Mouse (Mus musculus) mesoderm, embryonic 11.5 days (tissue): ENCODE data around the gene Rraga.

Experiments used
- DNase-seq: peaks from one replicate; pipeline ENCODE4 v3.0.0-alpha.2; 2012; ENCODE audit warnings: low read depth, low spot score

Rraga gene

DNA sequence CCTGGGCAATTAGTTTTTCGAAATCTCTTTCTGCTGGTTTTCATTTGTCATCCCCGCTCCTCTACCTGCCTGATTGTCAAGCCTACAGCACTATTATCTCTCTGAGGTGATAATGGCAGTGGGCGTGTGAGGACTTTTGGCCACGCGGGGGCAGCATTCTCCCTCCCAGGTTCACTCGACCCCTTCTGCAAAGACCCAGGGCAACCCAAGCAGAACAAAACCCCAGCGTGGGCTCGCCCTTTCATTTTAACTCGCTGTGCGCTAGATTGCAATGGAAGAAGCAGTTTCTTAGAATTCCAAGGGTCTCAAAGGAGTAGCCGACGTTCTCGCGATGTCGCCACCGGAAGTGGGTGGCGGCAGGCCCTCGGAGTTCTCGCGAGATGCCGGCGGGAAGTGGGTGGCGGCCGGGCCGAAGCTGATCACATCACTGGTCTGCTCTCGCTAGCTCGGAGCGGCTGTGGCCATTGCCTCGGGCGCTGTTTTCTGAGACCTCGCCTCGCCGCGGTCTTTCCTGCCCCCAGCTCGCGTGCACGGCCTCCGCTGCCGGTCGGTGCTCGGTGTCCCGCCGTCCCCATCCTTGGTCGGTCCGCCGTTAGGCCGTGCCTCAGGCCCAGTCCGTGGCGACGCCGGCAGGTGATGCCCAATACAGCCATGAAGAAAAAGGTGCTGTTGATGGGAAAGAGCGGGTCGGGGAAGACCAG, at the start of gene Rraga:
Gene Rraga (plus strand): TSS at position 386 of the 701 bp plus-strand sequence.
- peak; percentile 97 for DNase-seq

DNA sequence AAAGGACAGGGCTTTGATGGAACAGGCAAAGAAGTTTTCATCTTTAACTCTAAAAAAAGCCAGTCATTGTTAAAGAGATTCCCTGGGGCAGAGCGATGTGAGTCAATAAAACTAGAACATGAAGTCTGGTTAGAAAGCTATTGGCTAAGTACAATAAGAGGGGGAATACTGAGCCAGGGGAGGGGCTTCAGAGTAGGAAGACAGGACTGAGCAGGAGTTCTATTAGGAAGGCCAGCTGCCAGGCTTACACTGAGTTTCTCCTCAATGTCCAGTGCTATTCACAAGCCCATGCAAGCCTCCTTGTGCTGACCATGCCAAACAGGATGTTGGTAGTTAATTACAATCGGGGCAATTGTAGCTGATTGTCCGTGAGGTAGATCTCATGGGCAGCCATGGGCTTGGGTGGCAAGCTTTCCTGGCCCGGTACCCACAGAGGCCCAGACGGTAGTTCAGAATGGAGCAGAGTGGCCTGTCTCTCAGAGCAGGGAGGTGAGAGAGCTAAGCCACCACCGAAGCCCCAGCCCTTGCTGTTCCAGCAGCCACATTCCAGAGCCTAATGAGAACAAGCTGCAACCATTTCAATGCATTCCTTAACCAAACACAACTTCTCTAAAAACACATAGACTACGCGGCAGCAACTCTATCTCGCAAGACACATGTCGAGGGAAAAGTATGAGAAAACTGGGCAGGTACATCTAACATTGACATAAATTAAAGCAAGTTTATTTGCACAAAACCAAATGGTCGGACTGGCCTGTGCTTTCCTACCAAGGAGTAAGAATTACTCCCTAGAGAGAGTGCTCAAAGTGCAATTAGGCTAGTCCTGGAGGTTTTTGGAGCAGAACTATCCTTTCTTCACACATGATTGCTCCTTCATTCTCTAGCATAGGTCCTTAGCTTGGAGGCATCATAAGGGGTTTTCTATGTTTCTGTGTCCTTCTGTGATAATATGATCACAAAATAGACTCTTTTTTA, 48.0 kb upstream of the Rraga start:
- DNase-seq, result peak; percentile 68

DNA sequence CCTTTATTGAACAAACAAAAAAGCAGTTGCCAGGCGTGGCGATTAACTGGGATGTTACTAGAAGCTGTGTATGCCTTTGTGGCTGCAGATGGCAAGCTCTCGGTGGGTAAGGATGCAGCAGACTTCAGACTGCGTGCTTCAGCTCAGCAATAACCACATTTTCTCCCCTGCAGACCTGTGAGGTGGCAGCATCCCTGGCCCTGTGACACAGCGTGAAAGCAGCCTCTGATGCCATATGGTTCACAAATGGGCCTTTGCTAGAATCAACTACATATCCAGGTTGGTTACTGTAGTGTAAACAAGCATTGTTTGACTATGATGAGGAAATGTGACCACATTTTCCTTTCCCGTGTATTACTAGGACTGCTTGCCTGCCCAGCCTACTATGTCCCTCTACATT, 46.3 kb upstream of the Rraga start:
- no peak for DNase-seq

DNA sequence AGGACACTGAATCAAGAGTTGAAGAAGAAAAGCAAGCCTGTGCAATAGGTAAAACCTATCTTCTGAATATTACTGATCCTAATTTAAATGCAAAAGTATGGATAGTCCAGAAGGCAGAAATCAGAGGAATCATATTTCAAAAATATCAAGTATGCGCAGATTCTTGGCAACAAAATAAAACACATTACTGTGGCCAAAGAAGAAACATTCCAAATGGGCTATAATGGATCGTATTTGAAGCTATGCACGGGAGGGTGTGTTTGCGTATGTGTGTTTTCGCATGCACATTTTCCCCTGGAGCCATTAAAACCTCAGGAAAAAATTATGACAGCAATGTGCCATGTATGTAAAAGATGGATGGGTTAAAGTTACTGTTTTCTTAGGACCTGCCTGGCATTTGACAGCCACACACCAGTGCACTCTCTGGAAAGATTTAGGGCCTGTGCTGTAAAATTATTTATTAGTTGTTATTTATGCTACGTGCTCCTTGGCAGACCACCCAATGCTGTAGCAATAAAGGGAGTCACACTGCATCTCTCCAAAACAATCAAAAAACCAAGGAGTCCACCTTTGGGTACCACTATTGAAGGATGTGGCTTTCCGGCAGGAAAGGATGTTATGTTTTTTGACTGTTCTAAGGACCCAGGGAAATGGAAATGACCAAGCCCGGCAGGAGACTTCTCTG, 41.9 kb upstream of the Rraga start:
- no peak for DNase-seq

DNA sequence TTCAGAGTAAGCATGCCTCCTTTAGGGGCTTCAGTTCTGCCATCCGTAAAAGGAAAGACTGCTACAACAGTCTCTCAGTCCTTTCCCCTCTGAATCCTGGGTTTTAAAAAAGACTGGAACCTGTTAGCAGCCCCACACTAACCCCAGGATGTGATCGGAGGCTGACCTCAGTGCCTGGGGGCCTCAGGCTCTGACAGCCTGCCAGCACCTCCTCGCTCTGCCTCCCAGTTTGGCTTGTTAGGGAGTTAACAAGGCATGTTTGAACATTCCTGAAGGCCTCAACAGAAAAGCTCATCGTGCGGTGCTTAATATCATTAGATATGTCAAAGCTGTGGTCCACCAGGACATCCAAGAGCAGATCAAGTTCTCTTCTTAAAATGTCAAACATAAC, 41.4 kb upstream of the Rraga start:
- no peak for DNase-seq

DNA sequence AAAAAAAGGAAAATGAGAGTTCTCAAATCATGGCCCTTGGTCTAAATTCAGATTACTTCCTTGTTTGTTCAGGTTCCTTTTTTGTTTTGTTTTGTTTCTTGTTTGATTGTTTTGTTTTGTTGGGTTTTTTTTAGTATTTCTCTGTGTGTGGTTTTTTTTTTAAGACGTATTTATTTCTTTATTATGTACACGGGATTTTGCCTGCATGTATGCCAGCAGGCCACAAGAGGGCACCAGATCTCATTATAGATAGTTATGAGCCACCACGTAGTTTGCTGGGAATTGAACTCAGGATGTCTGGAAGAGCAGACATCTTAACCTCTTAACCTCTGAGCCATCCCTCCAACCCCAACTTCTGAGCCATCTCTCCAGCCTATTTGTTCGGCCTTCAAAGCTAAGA, 37.5 kb upstream of the Rraga start:
- peak; percentile 47 for DNase-seq

DNA sequence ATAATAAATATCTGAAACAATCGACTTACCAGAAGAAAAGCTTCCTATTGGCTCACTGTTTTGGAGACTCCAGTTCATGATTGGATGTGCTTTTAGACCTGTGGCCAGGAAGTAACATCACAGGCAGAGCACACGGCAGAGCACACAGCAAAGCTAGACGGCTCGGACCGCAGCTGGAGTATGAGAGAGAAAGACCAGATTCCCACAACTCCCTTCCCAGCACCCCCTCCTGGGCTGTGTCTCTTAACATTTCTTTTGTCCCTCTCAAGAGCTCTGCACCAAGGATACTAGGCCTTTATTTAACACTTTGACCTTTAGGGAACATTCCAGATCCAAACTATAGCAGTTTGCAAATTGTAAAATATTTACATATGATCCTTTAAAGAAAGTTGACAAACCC, 36.5 kb upstream of the Rraga start:
- DNase-seq, result no peak

DNA sequence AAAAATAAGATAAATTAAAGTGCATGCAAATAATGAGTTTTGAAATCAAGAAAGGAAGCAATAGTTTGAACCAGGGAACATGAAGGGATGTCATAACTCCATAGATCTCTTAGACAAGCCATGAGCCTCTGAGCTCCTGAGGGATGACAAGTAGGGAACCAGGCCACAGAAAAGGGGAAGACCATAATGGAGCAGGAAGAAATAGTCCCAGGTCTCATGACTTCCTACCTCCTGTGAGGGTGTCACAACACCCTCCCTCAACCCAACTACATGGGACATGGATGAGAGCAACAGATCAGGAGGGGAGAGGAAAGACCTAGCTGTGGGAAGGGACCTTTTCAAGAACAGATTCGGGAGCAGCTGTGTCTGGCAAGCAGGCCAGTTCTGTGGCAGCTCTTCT, 33.9 kb upstream of the Rraga start:
- DNase-seq, result no peak

DNA sequence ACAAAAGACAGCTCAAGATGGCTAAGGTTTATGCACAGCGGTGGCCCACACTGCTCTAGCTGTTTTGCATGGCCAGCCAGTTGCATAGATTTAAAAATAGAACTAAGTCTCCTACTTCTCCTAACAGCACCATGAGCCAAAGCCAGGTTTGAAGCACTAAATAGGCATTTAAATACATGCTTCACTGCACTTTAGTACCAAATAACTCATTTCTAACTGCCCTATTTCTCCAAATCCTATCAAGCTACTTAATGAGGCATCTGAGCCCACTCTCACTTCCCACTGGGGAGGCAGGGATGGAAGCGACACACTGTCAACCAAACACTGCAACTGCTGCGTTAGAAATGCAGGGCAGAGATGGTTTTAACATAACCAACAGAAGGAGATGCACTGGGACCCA, 31.5 kb upstream of the Rraga start:
- DNase-seq, result no peak

DNA sequence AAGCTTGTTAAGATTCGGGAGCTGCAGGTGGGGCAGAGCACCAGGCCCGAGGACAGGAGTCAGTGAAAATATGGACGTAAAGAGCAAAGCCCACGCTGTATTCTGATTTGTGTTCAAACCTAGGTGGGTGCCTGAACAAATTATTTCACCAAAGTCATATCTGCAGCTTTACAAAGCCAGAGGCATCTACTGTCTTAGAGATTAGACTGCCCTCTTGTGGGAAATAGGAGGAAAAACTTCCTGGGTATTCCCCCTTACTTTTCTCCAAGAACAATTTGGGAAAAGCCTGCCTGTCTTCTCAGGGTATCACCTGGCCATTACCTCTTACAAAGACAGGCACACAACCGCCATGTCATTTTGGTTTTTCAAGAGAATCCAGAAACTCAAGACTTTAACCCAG, 29.9 kb upstream of the Rraga start:
- DNase-seq, result peak; percentile 30

DNA sequence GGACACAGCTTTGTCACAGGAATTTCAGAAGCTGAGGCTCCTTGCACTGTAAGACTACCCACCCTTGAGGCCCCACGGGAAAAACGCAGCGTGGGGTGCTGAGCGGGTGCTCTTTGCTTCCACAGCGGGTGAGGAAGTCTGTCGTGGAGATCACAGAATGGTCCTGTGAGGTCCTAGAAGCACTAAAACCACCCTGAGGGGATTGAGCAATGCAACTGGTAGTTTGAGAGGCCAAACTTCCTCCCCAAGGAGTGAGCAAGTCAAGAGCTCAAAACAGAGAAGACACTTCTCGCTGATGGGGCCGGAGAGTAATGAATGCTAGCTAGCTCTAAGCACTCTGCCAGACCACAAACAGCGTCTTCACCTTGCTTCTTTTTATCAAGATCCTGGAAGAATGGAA, 27.1 kb upstream of the Rraga start:
- DNase-seq, result no peak

DNA sequence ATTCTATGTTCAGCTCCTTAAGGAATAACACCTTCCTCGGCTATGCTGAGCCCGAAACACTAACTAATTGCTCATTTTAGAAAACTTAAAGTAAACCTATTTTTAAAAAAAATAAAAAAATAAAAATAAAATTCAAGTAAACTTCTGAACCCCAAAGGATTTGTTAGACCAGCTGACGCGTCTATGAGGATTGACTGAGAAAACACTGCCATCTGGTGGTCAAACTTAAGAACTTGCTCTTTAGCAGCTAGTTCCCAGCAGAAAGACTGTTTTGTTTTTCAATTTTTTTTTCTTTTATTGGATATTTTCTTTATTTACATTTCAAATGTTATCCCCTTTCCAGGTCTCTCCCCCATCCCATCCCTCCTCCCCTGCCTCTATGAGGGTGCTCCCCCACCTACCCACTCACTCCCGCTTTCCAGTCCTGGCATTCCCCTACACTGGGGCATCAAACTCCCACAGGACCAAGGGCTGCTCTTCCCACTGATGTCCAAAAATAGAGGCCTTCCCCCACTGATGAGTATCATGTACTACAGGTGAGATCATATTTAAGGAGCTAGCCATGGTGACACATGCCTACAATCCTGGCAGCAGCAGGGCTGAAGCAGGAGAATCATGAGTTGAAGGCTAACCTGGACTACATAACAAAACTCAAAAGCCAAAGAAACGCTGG, 20.3 kb upstream of the Rraga start:
- peak; percentile 54 for DNase-seq

DNA sequence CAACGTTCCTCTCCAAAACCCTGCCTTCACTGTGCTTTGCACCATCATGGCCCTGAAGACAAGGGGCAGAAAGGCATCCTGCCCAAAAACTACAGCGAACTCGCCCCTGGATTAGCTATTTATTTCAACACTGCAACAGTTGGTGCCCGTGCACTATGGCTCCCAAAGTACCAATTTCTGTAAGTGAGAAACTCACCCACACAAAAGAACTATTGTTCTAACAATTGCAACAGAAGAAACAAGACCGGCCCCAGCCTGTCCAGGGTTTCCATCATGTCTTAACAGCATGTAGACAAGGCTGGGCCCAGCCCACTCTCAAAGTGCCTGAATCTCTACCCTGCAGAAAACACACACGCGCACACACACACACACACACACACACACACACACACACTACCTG, 18.1 kb upstream of the Rraga start:
- DNase-seq, result no peak

DNA sequence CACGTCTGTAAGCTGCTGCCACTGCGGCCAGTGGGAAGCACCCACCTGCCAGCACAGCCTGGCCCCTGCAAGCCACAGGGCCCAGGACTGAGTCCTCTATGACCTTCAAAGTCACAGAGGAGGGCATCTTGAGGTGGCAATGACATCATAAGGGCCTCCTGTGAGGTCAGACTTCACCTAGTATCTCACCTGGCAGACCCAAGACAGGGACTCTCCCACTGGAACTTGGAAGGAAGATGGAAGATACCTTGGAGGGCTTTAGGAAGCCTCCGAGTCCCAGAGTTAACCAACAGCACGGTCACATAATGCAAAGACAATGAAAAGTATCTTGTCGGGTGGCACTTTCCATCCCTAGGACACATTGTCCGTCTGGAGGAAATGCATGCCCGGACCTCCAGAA, 17.2 kb upstream of the Rraga start, which contains the start of gene Saxo1:
Gene Saxo1 (minus strand): TSS at position 101 of the 400 bp plus-strand sequence.
- no peak for DNase-seq

DNA sequence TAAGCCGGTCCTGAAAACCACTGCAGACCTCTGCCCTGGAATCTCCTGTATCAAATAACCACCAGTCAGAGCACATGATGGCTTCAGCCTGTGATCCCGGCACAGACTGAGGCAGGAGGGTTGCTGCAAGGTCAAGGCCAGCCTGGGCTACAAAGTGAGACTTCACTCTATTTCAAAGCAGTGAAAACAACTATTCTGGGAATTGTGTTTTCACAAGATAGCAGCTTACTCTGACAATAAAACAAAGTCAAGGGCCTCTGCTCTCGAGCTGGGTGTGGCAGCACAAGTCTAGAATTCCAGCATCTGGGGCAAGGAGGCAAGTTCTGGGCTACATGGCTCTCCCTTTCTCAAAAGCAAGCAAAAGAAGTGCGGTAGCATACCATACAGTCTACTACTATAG, 16.5 kb upstream of the Rraga start:
- DNase-seq, result no peak

DNA sequence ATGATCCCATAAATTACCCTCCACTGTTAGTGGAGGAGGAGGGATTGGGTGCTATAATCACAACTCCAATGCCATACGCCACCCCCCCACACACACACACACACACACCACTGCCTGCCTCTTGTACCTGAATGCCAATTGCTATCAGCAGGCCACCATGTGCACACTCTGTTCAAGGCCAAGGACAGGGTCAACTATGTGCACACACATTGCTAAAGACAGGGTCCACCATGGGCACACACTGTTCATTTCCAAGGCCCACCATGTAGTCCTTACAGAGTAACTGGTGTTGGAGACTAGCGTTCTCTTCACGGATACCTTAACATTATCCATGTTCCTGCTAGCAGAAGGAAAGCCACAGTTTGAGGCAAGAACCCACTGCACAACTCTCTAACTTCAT, 14.4 kb upstream of the Rraga start:
- no peak for DNase-seq

DNA sequence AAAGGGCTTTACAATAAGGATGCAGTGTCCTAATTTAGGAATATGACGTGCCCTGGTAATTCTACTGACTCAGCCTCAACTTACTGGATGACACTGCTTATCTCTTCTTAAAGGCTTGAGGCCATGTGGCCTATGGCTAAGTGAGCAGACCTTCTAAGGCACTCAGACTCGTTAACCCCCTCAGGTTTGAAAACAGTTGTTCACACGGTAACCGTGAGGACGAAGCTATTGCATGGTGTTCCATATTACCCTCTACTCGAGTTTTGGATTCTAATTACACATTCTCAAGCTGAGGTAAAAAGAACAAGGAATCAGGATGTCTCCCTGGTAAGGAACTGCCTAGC, 557 bp upstream of the Rraga start:
- no peak for DNase-seq

DNA sequence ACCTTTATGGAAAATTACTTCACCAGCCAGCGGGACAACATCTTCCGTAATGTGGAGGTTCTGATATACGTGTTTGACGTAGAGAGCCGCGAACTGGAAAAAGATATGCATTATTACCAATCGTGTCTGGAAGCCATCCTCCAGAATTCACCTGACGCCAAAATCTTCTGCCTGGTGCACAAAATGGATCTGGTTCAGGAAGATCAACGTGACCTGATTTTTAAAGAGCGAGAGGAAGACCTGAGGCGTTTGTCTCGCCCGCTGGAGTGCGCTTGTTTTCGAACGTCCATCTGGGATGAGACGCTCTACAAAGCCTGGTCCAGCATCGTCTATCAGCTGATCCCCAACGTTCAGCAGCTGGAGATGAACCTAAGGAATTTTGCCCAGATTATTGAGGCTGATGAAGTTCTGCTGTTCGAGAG, 663 bp downstream of the Rraga start:
- peak; percentile 58 for DNase-seq

DNA sequence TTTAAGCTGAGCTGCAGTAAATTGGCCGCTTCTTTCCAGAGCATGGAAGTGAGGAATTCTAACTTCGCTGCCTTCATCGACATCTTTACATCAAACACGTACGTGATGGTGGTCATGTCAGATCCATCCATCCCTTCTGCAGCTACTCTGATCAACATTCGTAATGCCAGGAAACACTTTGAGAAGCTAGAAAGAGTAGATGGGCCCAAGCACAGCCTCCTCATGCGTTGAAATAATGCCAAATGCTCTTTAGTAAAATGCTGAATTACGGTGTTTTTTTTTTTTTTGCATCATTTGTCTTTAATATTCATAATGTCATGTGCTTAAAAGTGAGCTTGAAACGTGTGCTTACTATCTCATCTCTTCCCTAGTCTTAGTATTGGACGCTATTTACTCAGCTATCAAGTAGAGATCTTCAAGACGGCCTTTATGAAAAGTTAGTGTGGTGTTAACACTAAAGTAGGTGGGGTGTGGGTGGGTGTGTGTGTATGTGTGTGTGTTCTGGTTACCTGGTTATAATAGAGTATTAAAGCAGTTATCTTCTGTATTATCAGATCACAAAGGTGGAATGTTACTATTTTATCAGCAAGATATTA, 1.3 kb downstream of the Rraga start:
- no peak for DNase-seq

DNA sequence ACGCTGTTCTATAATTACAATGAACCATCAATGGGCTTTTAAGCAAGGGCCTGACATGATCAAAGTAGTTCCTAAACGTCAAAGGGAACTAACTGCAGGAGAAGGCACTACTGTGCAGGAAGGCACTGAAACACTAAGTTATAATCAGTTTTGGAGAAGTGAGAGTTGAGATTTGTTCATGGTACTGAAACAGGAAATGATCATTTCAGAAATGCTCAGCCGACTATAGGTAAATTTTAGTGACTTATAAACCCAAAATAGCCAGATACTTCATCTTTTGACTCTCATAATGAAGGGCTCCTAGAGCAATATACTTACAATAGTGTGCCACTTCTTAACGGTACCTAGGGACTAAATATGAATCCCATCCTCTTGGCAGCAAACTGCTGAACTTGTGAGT, 4.6 kb downstream of the Rraga start:
- DNase-seq, result no peak

DNA sequence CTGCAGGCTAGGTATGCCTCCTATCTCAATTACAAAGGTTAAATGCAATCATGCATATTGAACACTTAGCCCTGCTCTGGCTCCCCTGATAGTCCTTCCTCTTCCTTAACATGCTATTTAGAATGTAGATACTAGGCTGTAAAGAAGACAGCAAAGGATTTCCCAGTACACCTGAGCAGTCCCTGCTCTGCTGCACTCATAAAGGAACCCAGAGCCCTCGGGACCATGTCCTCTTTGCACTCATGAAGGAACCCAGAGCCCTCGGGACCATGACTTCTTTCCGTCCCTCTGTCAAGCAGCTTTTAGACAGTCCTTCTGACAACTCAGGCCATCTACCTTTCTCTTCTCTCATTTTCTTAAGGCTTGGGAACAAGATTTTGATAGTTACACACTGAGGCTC, 5.1 kb downstream of the Rraga start:
- no peak for DNase-seq
